ENCODE assay signal across 7 mouse cellular contexts in the genomic region with DNA sequence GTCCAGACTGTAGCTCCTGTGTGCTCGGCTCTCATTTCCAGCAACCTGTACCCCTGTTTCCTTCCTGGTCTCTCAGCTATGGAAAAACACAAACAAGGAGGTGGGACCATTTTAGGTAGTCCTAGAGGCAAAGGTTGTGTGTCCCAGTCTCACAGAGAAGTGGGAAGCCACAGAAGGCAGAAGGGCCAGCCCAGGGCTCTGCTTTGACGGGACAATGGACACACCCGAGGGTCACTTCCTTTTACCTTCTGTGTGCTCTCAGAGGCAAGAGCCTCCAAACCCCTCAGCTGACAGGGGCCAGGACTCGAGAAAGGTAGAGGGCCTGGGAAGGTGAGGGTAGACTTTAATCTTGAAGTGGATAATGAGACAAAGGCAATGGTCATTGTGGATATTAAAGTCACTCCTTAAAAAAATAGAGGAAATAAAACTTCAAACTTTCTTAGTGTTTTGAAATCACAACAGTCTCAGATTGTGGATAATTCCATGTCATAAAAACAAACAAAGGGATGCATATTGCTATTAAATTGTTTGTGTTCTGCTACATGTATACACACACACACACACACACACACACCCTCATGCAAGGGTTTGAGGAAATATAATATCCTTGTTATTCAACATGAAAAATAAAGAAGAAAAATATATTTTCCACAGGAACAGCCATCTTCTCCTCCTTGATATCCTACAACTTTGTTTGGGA.
DNase-seq lines count a peak whose midpoint lies in the region; ATAC-seq lines count a peak whose summit lies in the region.

No protein-coding gene starts in this region.

- no peak overlapping the region for H3K4me3 ChIP-seq in lung, embryonic 16.5 days (ENCODE audit: low read length)
- H3K4me3 ChIP-seq in hindbrain, embryonic 12.5 days = no peak overlapping the region
- no peak overlapping the region for H3K4me3 ChIP-seq in limb, embryonic 13.5 days
- H3K4me3 ChIP-seq in stomach, embryonic 16.5 days (replicated peaks; ENCODE audit: low read length) = no peak overlapping the region

- no peaks in the 10 kb centered on the region for H3K9me3 ChIP-seq in lung, embryonic 16.5 days (ENCODE audit: control insufficient read depth, low read length)
- no peaks in the 10 kb centered on the region for H3K9me3 ChIP-seq in hindbrain, embryonic 12.5 days (replicated peaks)
- H3K9me3 ChIP-seq in limb, embryonic 13.5 days = no peaks in the 10 kb centered on the region
- H3K9me3 ChIP-seq in stomach, embryonic 16.5 days (replicated peaks; ENCODE audit: control insufficient read depth, low read length) = no peaks in the 10 kb centered on the region

- H3K36me3 ChIP-seq in lung, embryonic 16.5 days (ENCODE audit: control insufficient read depth, insufficient read depth, low read length) = no peaks in the 10 kb centered on the region
- no peaks in the 10 kb centered on the region for H3K36me3 ChIP-seq in hindbrain, embryonic 12.5 days
- H3K36me3 ChIP-seq in limb, embryonic 13.5 days = no peaks in the 10 kb centered on the region
- H3K36me3 ChIP-seq in stomach, embryonic 16.5 days (ENCODE audit: control insufficient read depth, insufficient read depth, low read length) = no peaks in the 10 kb centered on the region

- H3K27ac ChIP-seq in lung, embryonic 16.5 days (ENCODE audit: low read length) = no peak overlapping the region
- no peak overlapping the region for H3K27ac ChIP-seq in hindbrain, embryonic 12.5 days
- no peak overlapping the region for H3K27ac ChIP-seq in limb, embryonic 13.5 days
- no peak overlapping the region for H3K27ac ChIP-seq in stomach, embryonic 16.5 days (ENCODE audit: low read length)

- DNase-seq in lung, postnatal 36 days = no peak
- no peak for DNase-seq in spleen, postnatal 14 days (ENCODE audit: low spot score in 2 of 2)

- 41% methylated on average over 4 of the region's 4 CpGs for WGBS in lung, embryonic 16.5 days
- 40% methylated on average over 4 of the region's 4 CpGs for WGBS in hindbrain, embryonic 12.5 days
- WGBS in limb, embryonic 13.5 days = 55% methylated on average over 4 of the region's 4 CpGs
- WGBS in stomach, embryonic 16.5 days = 49% methylated on average over 4 of the region's 4 CpGs

- H3K4me1 ChIP-seq in lung, embryonic 16.5 days (replicated peaks; ENCODE audit: control insufficient read depth, insufficient read depth, low read length) = peaks cover 25% of the 10 kb centered on the region
- H3K4me1 ChIP-seq in hindbrain, embryonic 12.5 days = peaks cover 23% of the 10 kb centered on the region
- peaks cover 27% of the 10 kb centered on the region for H3K4me1 ChIP-seq in limb, embryonic 13.5 days
- peaks cover 4% of the 10 kb centered on the region for H3K4me1 ChIP-seq in stomach, embryonic 16.5 days (ENCODE audit: control insufficient read depth, insufficient read depth, low read length)

- H3K27me3 ChIP-seq in lung, embryonic 16.5 days (ENCODE audit: control insufficient read depth, insufficient read depth, low read depth, low read length) = no peaks in the 10 kb centered on the region
- H3K27me3 ChIP-seq in hindbrain, embryonic 12.5 days = peaks cover 9% of the 10 kb centered on the region
- H3K27me3 ChIP-seq in limb, embryonic 13.5 days = peaks cover 15% of the 10 kb centered on the region; the same call in 1 of the 2 replicates
- no peaks in the 10 kb centered on the region for H3K27me3 ChIP-seq in stomach, embryonic 16.5 days (ENCODE audit: control insufficient read depth, insufficient read depth, low read length)

- peak overlapping the region; percentile 8; the same call in 1 of the 2 replicates for H3K9ac ChIP-seq in lung, embryonic 16.5 days (ENCODE audit: low read length)
- no peak overlapping the region for H3K9ac ChIP-seq in hindbrain, embryonic 12.5 days
- H3K9ac ChIP-seq in limb, embryonic 13.5 days = no peak overlapping the region
- H3K9ac ChIP-seq in stomach, embryonic 16.5 days (ENCODE audit: low read length) = 0 out of 2 replicates have a peak overlapping the region, but pooled peaks have one; percentile 14

- peak; percentile 41; the same call in 1 of the 2 replicates for ATAC-seq in lung, embryonic 16.5 days (ENCODE audit: low read depth)
- peak; percentile 29; the same call in 1 of the 2 replicates for ATAC-seq in hindbrain, embryonic 12.5 days (ENCODE audit: low FRiP score)
- ATAC-seq in limb, embryonic 13.5 days (ENCODE audit: low FRiP score, low read depth) = 0 out of 2 replicates have a peak, but pooled peaks have one; percentile 32
- peak; percentile 14; the same call in 1 of the 2 replicates for ATAC-seq in stomach, embryonic 16.5 days (ENCODE audit: insufficient read depth, low FRiP score)
- ATAC-seq in activated CD4-positive, CD25-positive, alpha-beta regulatory T cell, adult 4 months = no peak

- no peak overlapping the region for H3K4me2 ChIP-seq in lung, embryonic 16.5 days (ENCODE audit: low read depth, low read length)
- H3K4me2 ChIP-seq in hindbrain, embryonic 12.5 days (replicated peaks) = no peak overlapping the region
- no peak overlapping the region for H3K4me2 ChIP-seq in limb, embryonic 13.5 days (replicated peaks)
- H3K4me2 ChIP-seq in stomach, embryonic 16.5 days (ENCODE audit: low read depth, low read length) = no peak overlapping the region

Comparison
In these comparisons a context has a peak if more than half of its experiments do, and no peak if none do; other contexts are left out.
1. H3K9ac ChIP-seq: peak in lung, embryonic 16.5 days (single experiment) and stomach, embryonic 16.5 days (single experiment); none in hindbrain, embryonic 12.5 days (single experiment) and limb, embryonic 13.5 days (single experiment).